Mouse (Mus musculus): ENCODE data around the gene Olfr701.

Olfr701 gene

DNA sequence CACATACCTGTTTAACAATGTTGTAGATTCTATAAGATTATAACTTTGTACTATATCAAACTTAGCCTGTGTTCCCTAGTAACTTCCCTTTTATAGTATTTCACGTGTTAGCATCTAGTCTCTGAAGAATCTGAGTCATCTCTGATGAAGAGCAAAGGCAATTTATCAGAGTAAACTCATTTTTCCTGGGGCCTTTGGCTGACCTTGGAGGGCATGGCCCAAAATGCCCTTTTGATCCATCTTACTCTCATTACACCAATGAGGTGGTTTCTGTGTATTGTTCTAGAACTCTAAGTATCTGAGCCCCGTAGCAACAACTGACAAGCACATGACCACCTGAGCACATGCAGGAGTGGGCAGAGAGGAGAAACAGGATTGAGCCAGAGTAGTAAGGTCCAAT lies at the start of gene Olfr701:
TSS of gene Olfr701 (plus strand) at position 301 of the 400 bp plus-strand sequence.
- no peak for DNase-seq

- DNase-seq: no peak
Measured at GRCm38 (mm10) chr7:106788330-106788729, 25.6 kb upstream of the Olfr701 start.

GRCm38 (mm10) chr7:106793098-106793497 lies 20.8 kb upstream of the Olfr701 start, which contains the start of gene Olfr699:
TSS of gene Olfr699 (minus strand) at chr7:106793198.
- DNase-seq: no peak

- no peak for DNase-seq
Measured at GRCm38 (mm10) chr7:106808734-106809133, 5.2 kb upstream of the Olfr701 start, which contains the start of gene Olfr700. TSS of gene Olfr700 (minus strand) at chr7:106808834.

DNA sequence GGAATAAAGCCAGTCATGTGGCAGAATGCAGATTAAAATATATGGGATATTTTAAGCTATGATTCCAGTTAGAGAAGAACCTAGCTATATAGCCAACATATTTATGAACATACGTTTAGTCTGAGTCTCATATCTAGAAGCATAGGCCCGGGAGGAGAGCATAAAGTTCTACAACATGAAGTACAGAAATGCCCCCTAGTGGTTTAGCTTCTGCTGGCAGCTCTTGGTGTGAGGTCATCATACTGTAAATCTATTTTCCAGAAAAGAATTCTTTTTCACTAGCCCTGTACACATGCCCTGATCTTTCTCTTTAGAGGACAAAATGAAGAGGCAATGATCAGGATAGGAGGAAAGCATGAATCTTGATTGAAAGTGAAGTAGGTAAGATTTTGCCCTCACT lies 1.8 kb downstream of the Olfr701 start:
- no peak for DNase-seq

DNA sequence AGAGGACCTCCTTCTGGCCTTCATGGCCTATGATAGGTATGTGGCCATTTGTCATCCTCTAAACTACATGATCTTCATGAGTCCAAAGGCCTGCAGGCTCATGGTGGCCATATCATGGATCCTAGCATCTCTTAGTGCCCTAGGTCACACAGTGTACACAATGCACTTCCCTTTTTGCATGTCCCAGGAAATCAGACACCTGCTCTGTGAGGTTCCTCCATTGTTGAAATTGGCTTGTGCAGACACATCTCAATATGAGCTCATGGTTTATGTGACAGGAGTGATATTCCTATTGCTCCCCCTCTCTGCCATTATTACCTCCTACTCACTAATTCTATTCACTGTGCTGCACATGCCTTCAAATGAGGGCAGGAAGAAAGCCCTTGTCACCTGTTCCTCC lies 4.5 kb downstream of the Olfr701 start:
- no peak for DNase-seq

DNA sequence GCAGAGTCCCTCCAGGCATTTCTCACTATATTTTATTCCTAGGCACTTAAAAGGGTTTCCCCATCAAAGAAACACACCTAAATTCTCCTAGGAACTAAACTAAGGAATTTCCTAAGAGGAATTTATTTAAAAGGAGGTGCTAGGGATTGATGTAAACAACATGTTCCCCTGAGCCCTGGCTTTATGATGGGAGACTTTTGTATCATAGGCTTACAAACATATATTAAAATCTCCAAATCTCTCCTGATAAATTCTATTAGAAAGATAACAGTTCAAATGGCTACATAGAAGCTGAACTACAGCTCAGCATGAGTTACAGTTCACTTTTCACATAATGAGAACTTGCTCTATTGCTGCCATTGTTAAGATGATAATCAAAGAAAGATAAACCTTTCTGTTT lies 19.9 kb downstream of the Olfr701 start, which contains the start of gene Olfr702:
TSS of gene Olfr702 (minus strand) at position 101 of the 400 bp plus-strand sequence.
- DNase-seq: no peak

DNA sequence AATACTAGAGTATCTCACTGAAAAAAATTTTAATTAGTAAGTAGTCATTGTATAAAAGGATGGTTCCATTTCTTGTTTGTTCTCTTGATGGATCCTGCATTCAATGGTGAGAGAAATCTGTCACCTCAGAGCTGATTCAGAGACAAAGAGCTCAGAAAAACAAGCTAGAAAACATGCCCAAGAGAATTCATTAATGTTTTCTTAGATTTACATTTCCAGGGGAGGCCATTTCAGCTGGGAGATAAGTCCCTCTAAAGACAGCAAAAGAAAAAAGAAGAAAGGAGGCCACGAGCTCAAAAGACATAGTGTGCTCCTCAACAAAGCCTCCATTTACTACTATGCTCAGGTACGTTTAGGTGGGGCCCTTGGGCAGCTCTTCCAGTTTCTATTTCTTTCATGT lies 29.1 kb downstream of the Olfr701 start, which contains the start of gene Olfr703:
TSS of gene Olfr703 (plus strand) at position 301 of the 400 bp plus-strand sequence.
- no peak for DNase-seq

DNA sequence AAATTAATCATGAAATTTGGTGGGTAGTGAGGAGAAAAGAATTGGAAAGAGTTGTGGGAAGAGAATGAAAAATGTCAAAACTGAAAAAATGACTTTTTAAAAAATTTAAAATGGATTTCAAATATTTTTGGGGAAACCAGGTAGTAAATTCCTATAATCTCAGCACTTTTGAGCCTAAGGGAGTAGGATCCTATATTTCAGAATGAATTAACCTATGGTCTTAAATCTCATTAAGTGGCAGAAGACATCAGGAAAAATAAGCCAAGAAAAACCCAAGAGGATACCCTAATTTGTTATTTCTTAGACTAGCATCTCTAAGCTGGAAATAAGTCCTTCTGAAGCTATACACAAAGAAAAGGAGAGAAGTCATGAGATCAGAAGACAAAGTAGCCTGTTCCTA lies 49.0 kb downstream of the Olfr701 start, which contains the start of gene Olfr704:
TSS of gene Olfr704 (plus strand) at position 301 of the 400 bp plus-strand sequence.
- DNase-seq: no peak

Data from cerebellum, adult 18-20 months (tissue).